28 mouse cellular contexts compared by ENCODE assay signal in genomic region chr1:59173023-59173422, GRCm38 (mm10). TPM values are rescaled to one million over a fixed set of nuclear protein-coding genes. Genes with fewer than 3 reads are reported as not detected.
DNase-seq lines count a peak whose midpoint lies in the region; ATAC-seq and TF ChIP-seq lines count a peak whose summit lies in the region.
"Had no signal": no experiment of that assay in that cellular context is flagged by ENCODE, and none has a peak within 500 bp of the region (broad histone marks: within the 10 kb centered on the region; RNA-seq: fewer than 3 reads in every experiment).

No protein-coding gene starts in this region.

- H3K36me3 ChIP-seq in G1E (replicated peaks), result peaks cover 55% of the 10 kb centered on the region
- H3K36me3 ChIP-seq in hindbrain, embryonic 13.5 days, result peaks cover 69% of the 10 kb centered on the region
- no peaks in the 10 kb centered on the region for H3K36me3 ChIP-seq in intestine, embryonic 15.5 days

- H3K27ac ChIP-seq in hindbrain, embryonic 13.5 days, result no peak overlapping the region
- no peak overlapping the region for H3K27ac ChIP-seq in intestine, embryonic 15.5 days
- H3K27ac ChIP-seq: embryonic facial prominence, embryonic 12.5 days; forebrain, embryonic 13.5 days; heart, embryonic 10.5 days; hindbrain, embryonic 10.5 days; hindbrain, postnatal 0 days; midbrain, embryonic 10.5 days; neural tube, embryonic 13.5 days had no signal

- H3K4me1 ChIP-seq in G1E (ENCODE audit: insufficient read depth, low read depth, low read length), result peaks cover 54% of the 10 kb centered on the region
- H3K4me1 ChIP-seq in hindbrain, embryonic 13.5 days (replicated peaks), result no peaks in the 10 kb centered on the region
- no peaks in the 10 kb centered on the region; the same call in 1 of the 2 replicates for H3K4me1 ChIP-seq in intestine, embryonic 15.5 days (replicated peaks)
- H3K4me1 ChIP-seq: forebrain, embryonic 13.5 days; hindbrain, embryonic 10.5 days; midbrain, embryonic 10.5 days; neural tube, embryonic 13.5 days had no signal

- no peak overlapping the region; the same call in 1 of the 2 replicates for H3K4me3 ChIP-seq in G1E (ENCODE audit: low read depth, low read length)
- no peak overlapping the region for H3K4me3 ChIP-seq in hindbrain, embryonic 13.5 days
- no peak overlapping the region for H3K4me3 ChIP-seq in intestine, embryonic 15.5 days (replicated peaks)
- H3K4me3 ChIP-seq: embryonic facial prominence, embryonic 12.5 days; erythroblast, embryonic 14.5 days; forebrain, embryonic 13.5 days; heart, embryonic 10.5 days; hindbrain, embryonic 10.5 days; liver, embryonic 13.5 days; midbrain, embryonic 10.5 days; myocyte; neural tube, embryonic 13.5 days had no signal

- 94% methylated on average over 5 of the region's 5 CpGs for WGBS in hindbrain, embryonic 13.5 days
- WGBS in intestine, embryonic 15.5 days, result 68% methylated on average over 5 of the region's 5 CpGs

- DNase-seq in 416B (ENCODE audit: low read depth) (peak; percentile 91), G1E (ENCODE audit: low spot score) (peak; percentile 30)
- peak; percentile 68 for DNase-seq in thymus, postnatal 0 days (ENCODE audit: low spot score)
- DNase-seq in right cerebral cortex, postnatal 14 days, result no peak
- DNase-seq in kidney, postnatal 4 days, result no peak
- DNase-seq: adrenal gland, postnatal 36 days; cerebellum, adult 11-12 months; cerebellum, postnatal 14 days; gastrocnemius, postnatal 36 days; kidney, adult 11 months; layer of hippocampus, postnatal 36 days; liver, embryonic 13.5 days; lung, embryonic 14.5 days; lung, postnatal 4 days; right cerebral cortex, adult 18-20 months had no signal

- no peak overlapping the region for H3K9ac ChIP-seq in hindbrain, embryonic 13.5 days
- no peak overlapping the region for H3K9ac ChIP-seq in intestine, embryonic 15.5 days
- H3K9ac ChIP-seq: embryonic facial prominence, embryonic 12.5 days; forebrain, embryonic 13.5 days; liver, embryonic 13.5 days; lung, embryonic 14.5 days; neural tube, embryonic 13.5 days had no signal

- H3K9me3 ChIP-seq in G1E (replicated peaks), result no peaks in the 10 kb centered on the region
- no peaks in the 10 kb centered on the region for H3K9me3 ChIP-seq in hindbrain, embryonic 13.5 days
- H3K9me3 ChIP-seq in intestine, embryonic 15.5 days, result no peaks in the 10 kb centered on the region
- H3K9me3 ChIP-seq: embryonic facial prominence, embryonic 12.5 days; forebrain, embryonic 13.5 days; heart, embryonic 10.5 days; hindbrain, embryonic 10.5 days; liver, embryonic 13.5 days; midbrain, embryonic 10.5 days; neural tube, embryonic 13.5 days had no signal

- no peaks in the 10 kb centered on the region for H3K27me3 ChIP-seq in G1E (ENCODE audit: insufficient read depth, low read length)
- no peaks in the 10 kb centered on the region for H3K27me3 ChIP-seq in hindbrain, embryonic 13.5 days
- H3K27me3 ChIP-seq in intestine, embryonic 15.5 days (replicated peaks), result no peaks in the 10 kb centered on the region
- H3K27me3 ChIP-seq: embryonic facial prominence, embryonic 12.5 days; forebrain, embryonic 13.5 days; liver, embryonic 13.5 days; neural tube, embryonic 13.5 days had no signal

- ATAC-seq in G1E (ENCODE audit: extremely low read depth, insufficient number of reproducible peaks, low FRiP score, poor library complexity, severe bottlenecking), result peak; percentile 64
- ATAC-seq in hematopoietic stem cell, adult 5-6 weeks (replicated peaks in 1 of 2; ENCODE audit: insufficient read depth in 1 of 2, low FRiP score in 2 of 2, low TSS enrichment in 1 of 2, low read depth in 1 of 2, poor library complexity in 2 of 2, severe bottlenecking in 2 of 2), result peak; percentile 22 to 62; a peak in 2 of 4 replicates
- ATAC-seq in hindbrain, embryonic 13.5 days (ENCODE audit: low FRiP score), result no peak
- ATAC-seq in intestine, embryonic 15.5 days, result no peak
- ATAC-seq: forebrain, embryonic 13.5 days; hindbrain, postnatal 0 days; midbrain, embryonic 16.5 days had no signal

- TF ChIP-seq CTCF in G1E (IDR thresholded peaks at IDR 0.05; ENCODE audit: low read depth, low read length), result no peak

- H3K4me2 ChIP-seq in hindbrain, embryonic 13.5 days, result no peak overlapping the region
- H3K4me2 ChIP-seq in intestine, embryonic 15.5 days (replicated peaks), result no peak overlapping the region
- H3K4me2 ChIP-seq: embryonic facial prominence, embryonic 12.5 days; forebrain, embryonic 13.5 days; liver, embryonic 13.5 days; lung, embryonic 14.5 days; neural tube, embryonic 13.5 days had no signal

RNA-seq across cellular contexts. Expression of gene Mpp4, which starts 9.8 kb away (rescaled TPM):
- total RNA-seq in G1E (2014; fragmentation: Nextera tagmentation) (1.4 TPM in 1 of 2 replicates, not detected in the other), G1E (2017) (0.87 and 1.6 TPM in 2 replicates)
- 0.05 TPM in 1 of 2 replicates, not detected in the other for polyA plus RNA-seq in G1E (2012)
- 2.0 and 2.5 TPM in 2 replicates for total RNA-seq in hematopoietic stem cell, adult 5-6 weeks (2017)
- polyA plus RNA-seq in thymus, postnatal 0 days (2015; fragmentation: Nextera tagmentation; extraction: Ambion mirVana), result 4.8 and 6.2 TPM in 2 replicates
- 0.65 and 0.71 TPM in 2 replicates for polyA plus RNA-seq in hindbrain, embryonic 13.5 days (2015; fragmentation: Nextera tagmentation; extraction: Ambion mirVana)
- polyA plus RNA-seq in intestine, embryonic 15.5 days (2015; fragmentation: Nextera tagmentation; extraction: Ambion mirVana), result 0.48 and 0.50 TPM in 2 replicates

RNA-seq across cellular contexts. Expression of gene Tmem237, which starts 52.8 kb away (rescaled TPM):
- total RNA-seq in G1E (2014; fragmentation: Nextera tagmentation) (9.7 and 13.6 TPM in 2 replicates), G1E (2017) (27.6 and 39.0 TPM in 2 replicates)
- polyA plus RNA-seq in G1E (2012), result 2.8 and 3.3 TPM in 2 replicates
- total RNA-seq in hematopoietic stem cell, adult 5-6 weeks (2017), result 15.6 and 24.7 TPM in 2 replicates
- 12.2 and 14.4 TPM in 2 replicates for polyA plus RNA-seq in thymus, postnatal 0 days (2015; fragmentation: Nextera tagmentation; extraction: Ambion mirVana)
- polyA plus RNA-seq in hindbrain, embryonic 13.5 days (2015; fragmentation: Nextera tagmentation; extraction: Ambion mirVana), result 40.1 TPM in 2 replicates
- 33.8 and 37.1 TPM in 2 replicates for polyA plus RNA-seq in intestine, embryonic 15.5 days (2015; fragmentation: Nextera tagmentation; extraction: Ambion mirVana)

Comparison
In these comparisons a context has a peak if more than half of its experiments do, and no peak if none do; other contexts are left out.
1. DNase-seq: peak in 416B (single experiment), G1E (single experiment) and thymus, postnatal 0 days (single experiment); none in right cerebral cortex, postnatal 14 days (single experiment) and kidney, postnatal 4 days (0 of 2).
2. ATAC-seq: peak in G1E (single experiment) and hematopoietic stem cell, adult 5-6 weeks (2 of 2); none in hindbrain, embryonic 13.5 days (single experiment) and intestine, embryonic 15.5 days (single experiment).